Mouse (Mus musculus): Measurements from ENCODE around the gene Nop14. TPM values are rescaled to one million over a fixed set of nuclear protein-coding genes. Genes with fewer than 3 reads are reported as not detected.

Gene Nop14
- total and polyA plus RNA-seq, 3 experiments = 8.5 to 11.8 (median 11.4) TPM

GRCm38 (mm10) chr5:34591388-34592004 lies 68.5 kb downstream of the Nop14 start:
- Histone ChIP-seq H3K36me3 (ENCODE audit: control insufficient read depth, insufficient read depth, low read length) (peaks cover 3% of the 10 kb centered on the region), H3K4me1 (ENCODE audit: control insufficient read depth, insufficient read depth, low read length) (peaks cover 9% of the 10 kb centered on the region), H3K27ac (peak overlapping the region; percentile 38; the same call in 1 of the 2 replicates), H3K79me2 (replicated peaks; ENCODE audit: control insufficient read depth, insufficient read depth, low read length) (peaks cover 7% of the 10 kb centered on the region), H3K27me3 (ENCODE audit: control insufficient read depth, insufficient read depth, low read length) (no peaks in the 10 kb centered on the region), H3K9ac (ENCODE audit: low read depth, low read length) (no peak overlapping the region), H3K4me3 (no peak overlapping the region)
- intact Hi-C loops (cut with DNase I) = no loop called here
- no peak for DNase-seq
- 40% methylated on average over 5 of the region's 5 CpGs for WGBS
- no peak for TF ChIP-seq EP300 (IDR thresholded peaks at IDR 0.05; ENCODE audit: insufficient read depth, low read depth, low read length)
- TF ChIP-seq CTCF (IDR thresholded peaks at IDR 0.05) = no peak
- no peak for TF ChIP-seq POLR2A (IDR thresholded peaks at IDR 0.05; ENCODE audit: insufficient read depth, low read depth, low read length)

GRCm38 (mm10) chr5:34590702-34591101 lies 69.2 kb downstream of the Nop14 start:
- DNase-seq = no peak
- H3K27ac ChIP-seq = no peak overlapping the region
- WGBS = 60% methylated on average over 4 of the region's 4 CpGs
- intact Hi-C loops (cut with DNase I) = no loop called here
- H3K4me3 ChIP-seq = no peak overlapping the region
- peaks cover 7% of the 10 kb centered on the region for H3K36me3 ChIP-seq (ENCODE audit: control insufficient read depth, insufficient read depth, low read length)
- TF ChIP-seq POLR2A (IDR thresholded peaks at IDR 0.05; ENCODE audit: insufficient read depth, low read depth, low read length) (no peak), EP300 (IDR thresholded peaks at IDR 0.05; ENCODE audit: insufficient read depth, low read depth, low read length) (no peak), CTCF (IDR thresholded peaks at IDR 0.05) (no peak)
- H3K27me3 ChIP-seq (ENCODE audit: control insufficient read depth, insufficient read depth, low read length) = no peaks in the 10 kb centered on the region
- H3K4me1 ChIP-seq (ENCODE audit: control insufficient read depth, insufficient read depth, low read length) = peaks cover 9% of the 10 kb centered on the region
- peaks cover 10% of the 10 kb centered on the region; the same call in 1 of the 2 replicates for H3K79me2 ChIP-seq (replicated peaks; ENCODE audit: control insufficient read depth, insufficient read depth, low read length)
- H3K9ac ChIP-seq (ENCODE audit: low read depth, low read length) = no peak overlapping the region

- Histone ChIP-seq H3K4me1 (ENCODE audit: control insufficient read depth, insufficient read depth, low read length) (peaks cover 9% of the 10 kb centered on the region), H3K4me3 (no peak overlapping the region), H3K27me3 (ENCODE audit: control insufficient read depth, insufficient read depth, low read length) (no peaks in the 10 kb centered on the region), H3K36me3 (ENCODE audit: control insufficient read depth, insufficient read depth, low read length) (peaks cover 10% of the 10 kb centered on the region), H3K79me2 (replicated peaks; ENCODE audit: control insufficient read depth, insufficient read depth, low read length) (peaks cover 12% of the 10 kb centered on the region; the same call in 1 of the 2 replicates), H3K27ac (no peak overlapping the region), H3K9ac (ENCODE audit: low read depth, low read length) (no peak overlapping the region)
- DNase-seq = no peak
- no peak for TF ChIP-seq EP300 (IDR thresholded peaks at IDR 0.05; ENCODE audit: insufficient read depth, low read depth, low read length)
- no peak for TF ChIP-seq CTCF (IDR thresholded peaks at IDR 0.05)
- TF ChIP-seq POLR2A (IDR thresholded peaks at IDR 0.05; ENCODE audit: insufficient read depth, low read depth, low read length) = no peak
- 47% methylated on average over 5 of the region's 5 CpGs for WGBS
- intact Hi-C loops (cut with DNase I) = no loop called here
Observed at GRCm38 (mm10) chr5:34590059-34590458, 69.9 kb downstream of the Nop14 start.

Other genes with a start within 250 kb of the Nop14 start
- 1 to 10 TPM; 5.9 to 6.7 TPM for gene Tnip2, start 146.2 kb downstream of the Nop14 start, total RNA-seq (2021)
- gene Tnip2, start 146.2 kb downstream of the Nop14 start, polyA plus RNA-seq (2012; rRNA removed) = 12.5 and 14.5 TPM in 2 replicates
- 1 to 10 TPM; 2.7 to 3.1 TPM for gene Sh3bp2, start 134.3 kb downstream of the Nop14 start, total RNA-seq (2021)
- 3.7 and 4.4 TPM in 2 replicates for gene Sh3bp2, start 134.3 kb downstream of the Nop14 start, polyA plus RNA-seq (2012; rRNA removed)
- gene Add1, start 86.5 kb downstream of the Nop14 start, total RNA-seq (2021) = 100 to 1,000 TPM; 129 TPM
- gene Add1, start 86.5 kb downstream of the Nop14 start, polyA plus RNA-seq (2012; rRNA removed) = 116 and 147 TPM in 2 replicates
- gene Mfsd10, start 22.9 kb downstream of the Nop14 start, total RNA-seq (2021) = 1 to 10 TPM; 9.8 to 9.9 TPM
- 36.1 and 43.3 TPM in 2 replicates for gene Mfsd10, start 22.9 kb downstream of the Nop14 start, polyA plus RNA-seq (2012; rRNA removed)
- gene Grk4, start 231 bp upstream of the Nop14 start, total RNA-seq (2021) = under 1 TPM; 0.84 TPM
- gene Grk4, start 231 bp upstream of the Nop14 start, polyA plus RNA-seq (2012; rRNA removed) = 0.74 and 1.3 TPM in 2 replicates
- 10 to 100 TPM; 11.5 to 12.0 TPM for gene Htt, start 101.6 kb upstream of the Nop14 start, total RNA-seq (2021)
- 6.5 and 11.0 TPM in 2 replicates for gene Htt, start 101.6 kb upstream of the Nop14 start, polyA plus RNA-seq (2012; rRNA removed)
- under 1 TPM in 1 of 2 experiments, not detected in 1; 0.66 TPM for gene Msantd1, start 247.9 kb upstream of the Nop14 start, total RNA-seq (2021)
- 0.96 and 1.0 TPM in 2 replicates for gene Msantd1, start 247.9 kb upstream of the Nop14 start, polyA plus RNA-seq (2012; rRNA removed)